Mouse (Mus musculus) NIH3T3 (cell line): ENCODE data around the gene Rtl1.

Experiments used
- DNase-seq: peaks from one replicate; pipeline ENCODE4 v3.0.0-alpha.2; 2012; ENCODE audit warnings: low read depth

The Rtl1 gene

GRCm38 (mm10) chr12:109600230-109600629, at the start of gene Rtl1:
Rtl1 (minus strand) TSS chr12:109600330.
- no peak for DNase-seq

GRCm38 (mm10) chr12:109640560-109641167, 40.5 kb upstream of the Rtl1 start:
- DNase-seq: no peak

GRCm38 (mm10) chr12:109632035-109632434, 31.9 kb upstream of the Rtl1 start:
- DNase-seq: no peak

- peak; percentile 36 for DNase-seq
Measured at GRCm38 (mm10) chr12:109628887-109629286, 28.8 kb upstream of the Rtl1 start.

GRCm38 (mm10) chr12:109626910-109627309, 26.8 kb upstream of the Rtl1 start:
- peak; percentile 86 for DNase-seq

GRCm38 (mm10) chr12:109620196-109620595, 20.1 kb upstream of the Rtl1 start:
- peak; percentile 61 for DNase-seq

- DNase-seq: no peak
Measured at GRCm38 (mm10) chr12:109617993-109618392, 17.9 kb upstream of the Rtl1 start.

GRCm38 (mm10) chr12:109617126-109617525, 17.0 kb upstream of the Rtl1 start:
- DNase-seq: no peak

GRCm38 (mm10) chr12:109615371-109615770, 15.2 kb upstream of the Rtl1 start:
- DNase-seq: peak; percentile 40

- DNase-seq: no peak
Measured at GRCm38 (mm10) chr12:109614416-109614815, 14.3 kb upstream of the Rtl1 start.

GRCm38 (mm10) chr12:109612392-109613385, 12.6 kb upstream of the Rtl1 start:
- DNase-seq: no peak

- no peak for DNase-seq
Measured at GRCm38 (mm10) chr12:109608576-109609440, 8.7 kb upstream of the Rtl1 start.

- no peak for DNase-seq
Measured at GRCm38 (mm10) chr12:109607953-109608352, 7.8 kb upstream of the Rtl1 start.

GRCm38 (mm10) chr12:109607191-109607590, 7.1 kb upstream of the Rtl1 start:
- DNase-seq: no peak

- DNase-seq: no peak
Measured at GRCm38 (mm10) chr12:109604982-109605721, 5.0 kb upstream of the Rtl1 start.

- DNase-seq: peak; percentile 81
Measured at GRCm38 (mm10) chr12:109598551-109599250, 1.4 kb downstream of the Rtl1 start.

- DNase-seq: peak; percentile 63
Measured at GRCm38 (mm10) chr12:109596726-109597125, 3.4 kb downstream of the Rtl1 start.

- peak; percentile 85 for DNase-seq
Measured at GRCm38 (mm10) chr12:109596232-109596631, 3.9 kb downstream of the Rtl1 start.

- peak; percentile 92 for DNase-seq
Measured at GRCm38 (mm10) chr12:109595753-109596152, 4.4 kb downstream of the Rtl1 start.

- no peak for DNase-seq
Measured at GRCm38 (mm10) chr12:109594961-109595360, 5.2 kb downstream of the Rtl1 start.

- no peak for DNase-seq
Measured at GRCm38 (mm10) chr12:109582185-109582584, 17.9 kb downstream of the Rtl1 start.
